Comparison of ENCODE assay signal across 29 mouse cellular contexts in the genomic region with DNA sequence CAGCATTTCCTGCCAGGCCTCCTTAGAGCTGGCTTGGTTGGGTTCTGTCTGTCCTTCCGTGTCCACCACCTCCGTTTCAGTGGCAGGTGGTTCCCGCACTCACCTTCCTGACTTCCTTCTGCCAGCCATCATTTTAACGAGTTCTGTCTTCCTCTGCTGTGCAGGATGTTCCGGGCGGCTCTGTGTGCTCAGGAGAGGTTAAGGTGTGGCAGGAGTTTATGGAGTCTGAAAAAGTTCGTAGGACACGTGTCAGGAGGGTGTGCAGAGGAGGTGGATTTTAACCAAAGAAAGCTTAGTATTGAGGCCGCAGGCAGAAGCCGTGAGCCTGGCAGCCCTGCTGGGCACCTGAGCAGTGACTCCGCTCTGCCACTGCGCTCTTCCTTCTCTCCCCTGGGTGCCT. TPM values are rescaled to one million over a fixed set of nuclear protein-coding genes. Genes with fewer than 3 reads are reported as not detected.
DNase-seq lines count a peak whose midpoint lies in the region; ATAC-seq and TF ChIP-seq lines count a peak whose summit lies in the region.
"Had no signal": no experiment of that assay in that cellular context is flagged by ENCODE, and none has a peak within 500 bp of the region (broad histone marks: within the 10 kb centered on the region; RNA-seq: fewer than 3 reads in every experiment).

No protein-coding gene starts in this region.

- no peak overlapping the region for H3K27ac ChIP-seq in hindbrain, embryonic 12.5 days
- H3K27ac ChIP-seq in hindbrain, embryonic 11.5 days (ENCODE audit: low read depth, low read length): no peak overlapping the region
- peak overlapping the region; percentile 61 for H3K27ac ChIP-seq in intestine, postnatal 0 days (ENCODE audit: low read depth, low read length)
- no peak overlapping the region for H3K27ac ChIP-seq in stomach, postnatal 0 days (replicated peaks)
- no peak overlapping the region for H3K27ac ChIP-seq in midbrain, embryonic 10.5 days (replicated peaks)
- H3K27ac ChIP-seq: embryonic facial prominence, embryonic 12.5 days; embryonic facial prominence, embryonic 15.5 days; heart, embryonic 10.5 days; heart, embryonic 13.5 days; hindbrain, embryonic 13.5 days had no signal

- no peak overlapping the region for H3K4me3 ChIP-seq in hindbrain, embryonic 12.5 days
- H3K4me3 ChIP-seq in hindbrain, embryonic 11.5 days (ENCODE audit: low read depth, low read length): no peak overlapping the region
- H3K4me3 ChIP-seq in intestine, postnatal 0 days (ENCODE audit: low read depth, low read length): no peak overlapping the region
- H3K4me3 ChIP-seq in stomach, postnatal 0 days (ENCODE audit: low read depth, low read length): no peak overlapping the region
- no peak overlapping the region for H3K4me3 ChIP-seq in midbrain, embryonic 10.5 days
- H3K4me3 ChIP-seq: embryonic facial prominence, embryonic 12.5 days; embryonic facial prominence, embryonic 15.5 days; heart, embryonic 10.5 days; heart, embryonic 13.5 days; hindbrain, embryonic 13.5 days had no signal

- 89% methylated on average over 12 of the region's 12 CpGs for WGBS in hindbrain, embryonic 12.5 days
- 89% methylated on average over 12 of the region's 12 CpGs for WGBS in hindbrain, embryonic 11.5 days
- 32% methylated on average over 12 of the region's 12 CpGs for WGBS in intestine, postnatal 0 days
- 70% methylated on average over 12 of the region's 12 CpGs for WGBS in stomach, postnatal 0 days
- WGBS in midbrain, embryonic 10.5 days: 92% methylated on average over 12 of the region's 12 CpGs

- no peak for ATAC-seq in hindbrain, embryonic 12.5 days (ENCODE audit: low FRiP score)
- ATAC-seq in hindbrain, embryonic 11.5 days (ENCODE audit: low FRiP score): no peak
- peak; percentile 82 for ATAC-seq in intestine, postnatal 0 days
- peak; percentile 44; the same call in 1 of the 2 replicates for ATAC-seq in stomach, postnatal 0 days (ENCODE audit: low FRiP score, low TSS enrichment)
- ATAC-seq: forebrain, embryonic 14.5 days; forebrain, postnatal 0 days; hindbrain, embryonic 16.5 days had no signal

- H3K4me1 ChIP-seq in hindbrain, embryonic 12.5 days: no peaks in the 10 kb centered on the region
- H3K4me1 ChIP-seq in hindbrain, embryonic 11.5 days (replicated peaks; ENCODE audit: control insufficient read depth, insufficient read depth, low read length): no peaks in the 10 kb centered on the region
- H3K4me1 ChIP-seq in intestine, postnatal 0 days (replicated peaks; ENCODE audit: control insufficient read depth, insufficient read depth, low read length): peaks cover 3% of the 10 kb centered on the region
- H3K4me1 ChIP-seq in stomach, postnatal 0 days (replicated peaks; ENCODE audit: control insufficient read depth, insufficient read depth): no peaks in the 10 kb centered on the region
- H3K4me1 ChIP-seq in midbrain, embryonic 10.5 days: peaks cover 7% of the 10 kb centered on the region

- no peak overlapping the region for H3K4me2 ChIP-seq in hindbrain, embryonic 12.5 days (replicated peaks)
- no peak overlapping the region for H3K4me2 ChIP-seq in hindbrain, embryonic 11.5 days (replicated peaks; ENCODE audit: low read depth, low read length)
- H3K4me2 ChIP-seq in intestine, postnatal 0 days (replicated peaks; ENCODE audit: low read depth): no peak overlapping the region; the same call in 1 of the 2 replicates
- H3K4me2 ChIP-seq in stomach, postnatal 0 days (replicated peaks; ENCODE audit: low read depth): no peak overlapping the region
- H3K4me2 ChIP-seq: embryonic facial prominence, embryonic 12.5 days; embryonic facial prominence, embryonic 15.5 days; heart, embryonic 13.5 days; hindbrain, embryonic 13.5 days had no signal

- TF ChIP-seq CTCF in intestine, postnatal 0 days (IDR thresholded peaks at IDR 0.05; ENCODE audit: low read depth): no peak
- TF ChIP-seq CTCF in stomach, postnatal 0 days (IDR thresholded peaks at IDR 0.05; ENCODE audit: low read depth): no peak

- H3K9ac ChIP-seq in hindbrain, embryonic 12.5 days: 0 out of 2 replicates have a peak overlapping the region, but pooled peaks have one; percentile 11
- H3K9ac ChIP-seq in hindbrain, embryonic 11.5 days (ENCODE audit: low read depth, low read length): no peak overlapping the region
- no peak overlapping the region for H3K9ac ChIP-seq in intestine, postnatal 0 days (ENCODE audit: low read depth, low read length)
- H3K9ac ChIP-seq in stomach, postnatal 0 days (ENCODE audit: low read length): no peak overlapping the region
- H3K9ac ChIP-seq: embryonic facial prominence, embryonic 12.5 days; embryonic facial prominence, embryonic 15.5 days; forebrain, postnatal 0 days; heart, embryonic 13.5 days; hindbrain, embryonic 13.5 days had no signal

- TF ChIP-seq EP300 in stomach, postnatal 0 days (optimal IDR thresholded peaks at IDR 0.05): no peak

- DNase-seq in heart, adult 11 months: peak; percentile 82
- DNase-seq in heart, adult 18-20 months: no peak
- DNase-seq in hindbrain, embryonic 11.5 days (ENCODE audit: low spot score): no peak
- no peak for DNase-seq in stomach, postnatal 0 days (ENCODE audit: low spot score)
- DNase-seq in midbrain, embryonic 10.5 days (ENCODE audit: low spot score): no peak
- no peak for DNase-seq in lung, postnatal 14 days
- DNase-seq: adrenal gland, adult 2 months; adrenal gland, postnatal 14 days; B cell, adult 2 months; cerebellum, adult 11 months; cerebellum, adult 2 months; cerebellum, adult 9-11 months; cerebellum, postnatal 25 days; forebrain, postnatal 0 days; gastrocnemius, postnatal 10 days; gastrocnemius, postnatal 36 days; heart, postnatal 10 days; heart, postnatal 4 days; kidney, adult 11 months had no signal

- H3K36me3 ChIP-seq in hindbrain, embryonic 12.5 days: peaks cover 44% of the 10 kb centered on the region
- no peaks in the 10 kb centered on the region for H3K36me3 ChIP-seq in hindbrain, embryonic 11.5 days (ENCODE audit: control insufficient read depth, insufficient read depth, low read length)
- peaks cover 43% of the 10 kb centered on the region for H3K36me3 ChIP-seq in intestine, postnatal 0 days (ENCODE audit: control insufficient read depth, insufficient read depth)
- H3K36me3 ChIP-seq in stomach, postnatal 0 days (ENCODE audit: control insufficient read depth, insufficient read depth, low read length): peaks cover 18% of the 10 kb centered on the region
- H3K36me3 ChIP-seq in midbrain, embryonic 10.5 days: peaks cover 70% of the 10 kb centered on the region

- no peaks in the 10 kb centered on the region for H3K9me3 ChIP-seq in hindbrain, embryonic 12.5 days (replicated peaks)
- H3K9me3 ChIP-seq in hindbrain, embryonic 11.5 days (ENCODE audit: control insufficient read depth, low read length): no peaks in the 10 kb centered on the region
- H3K9me3 ChIP-seq in intestine, postnatal 0 days (ENCODE audit: control insufficient read depth): no peaks in the 10 kb centered on the region
- H3K9me3 ChIP-seq in stomach, postnatal 0 days (ENCODE audit: control insufficient read depth, low read length): no peaks in the 10 kb centered on the region
- H3K9me3 ChIP-seq in midbrain, embryonic 10.5 days (replicated peaks): no peaks in the 10 kb centered on the region
- H3K9me3 ChIP-seq: embryonic facial prominence, embryonic 12.5 days; embryonic facial prominence, embryonic 15.5 days; heart, embryonic 10.5 days; heart, embryonic 13.5 days; hindbrain, embryonic 13.5 days had no signal

- H3K27me3 ChIP-seq in hindbrain, embryonic 12.5 days: peaks cover 5% of the 10 kb centered on the region; the same call in 1 of the 2 replicates
- H3K27me3 ChIP-seq in hindbrain, embryonic 11.5 days (ENCODE audit: control insufficient read depth, insufficient read depth, low read length): 0 out of 2 replicates have a peak, but pooled peaks cover 4% of the 10 kb centered on the region
- no peaks in the 10 kb centered on the region for H3K27me3 ChIP-seq in intestine, postnatal 0 days (replicated peaks; ENCODE audit: control insufficient read depth, insufficient read depth, low read length)
- H3K27me3 ChIP-seq in stomach, postnatal 0 days (ENCODE audit: control insufficient read depth, insufficient read depth, low read length): no peaks in the 10 kb centered on the region
- H3K27me3 ChIP-seq in midbrain, embryonic 10.5 days (ENCODE audit: low read depth, poor library complexity, severe bottlenecking): peaks cover 2% of the 10 kb centered on the region; the same call in 1 of the 2 replicates
- H3K27me3 ChIP-seq: CH12.LX; embryonic facial prominence, embryonic 12.5 days; embryonic facial prominence, embryonic 15.5 days; heart, embryonic 13.5 days had no signal

RNA-seq across cellular contexts. Expression of a gene that starts 6.5 kb away (rescaled TPM):
- total RNA-seq in heart, adult 18-20 months (2021): 10 to 100 TPM; 14.9 to 19.2 TPM
- 74.3 and 76.5 TPM in 2 replicates for polyA plus RNA-seq in hindbrain, embryonic 12.5 days (2016; fragmentation: Nextera tagmentation; extraction: Ambion mirVana)
- polyA plus RNA-seq in hindbrain, embryonic 11.5 days (2014; fragmentation: Nextera tagmentation; extraction: Ambion mirVana): 79.7 and 88.4 TPM in 2 replicates
- 67.4 and 81.3 TPM in 2 replicates for polyA plus RNA-seq in intestine, postnatal 0 days (2015; fragmentation: Nextera tagmentation; extraction: Ambion mirVana)
- polyA plus RNA-seq in stomach, postnatal 0 days (2015; fragmentation: Nextera tagmentation; extraction: Ambion mirVana): 65.1 and 67.7 TPM in 2 replicates
- 77.1 and 80.6 TPM in 2 replicates for polyA plus RNA-seq in midbrain, embryonic 10.5 days (2016; fragmentation: Nextera tagmentation; extraction: Ambion mirVana)

RNA-seq across cellular contexts. Expression of a gene that starts 40.4 kb away (rescaled TPM):
- total RNA-seq in heart, adult 18-20 months (2021): 1 to 10 TPM; 1.8 to 3.0 TPM
- polyA plus RNA-seq in hindbrain, embryonic 12.5 days (2016; fragmentation: Nextera tagmentation; extraction: Ambion mirVana): 0.95 and 1.7 TPM in 2 replicates
- 0.84 and 1.0 TPM in 2 replicates for polyA plus RNA-seq in hindbrain, embryonic 11.5 days (2014; fragmentation: Nextera tagmentation; extraction: Ambion mirVana)
- 14.1 and 15.7 TPM in 2 replicates for polyA plus RNA-seq in intestine, postnatal 0 days (2015; fragmentation: Nextera tagmentation; extraction: Ambion mirVana)
- 4.0 and 4.5 TPM in 2 replicates for polyA plus RNA-seq in stomach, postnatal 0 days (2015; fragmentation: Nextera tagmentation; extraction: Ambion mirVana)
- 0.62 and 0.63 TPM in 2 replicates for polyA plus RNA-seq in midbrain, embryonic 10.5 days (2016; fragmentation: Nextera tagmentation; extraction: Ambion mirVana)

RNA-seq across cellular contexts. Expression of a gene that starts 44.8 kb away (rescaled TPM):
- 10 to 100 TPM; 55.2 to 56.6 TPM for total RNA-seq in heart, adult 18-20 months (2021)
- polyA plus RNA-seq in hindbrain, embryonic 12.5 days (2016; fragmentation: Nextera tagmentation; extraction: Ambion mirVana): 207 and 211 TPM in 2 replicates
- polyA plus RNA-seq in hindbrain, embryonic 11.5 days (2014; fragmentation: Nextera tagmentation; extraction: Ambion mirVana): 271 and 285 TPM in 2 replicates
- 98.5 and 105 TPM in 2 replicates for polyA plus RNA-seq in intestine, postnatal 0 days (2015; fragmentation: Nextera tagmentation; extraction: Ambion mirVana)
- polyA plus RNA-seq in stomach, postnatal 0 days (2015; fragmentation: Nextera tagmentation; extraction: Ambion mirVana): 88.7 and 97.1 TPM in 2 replicates
- 345 and 414 TPM in 2 replicates for polyA plus RNA-seq in midbrain, embryonic 10.5 days (2016; fragmentation: Nextera tagmentation; extraction: Ambion mirVana)

Comparison
In these comparisons a context has a peak if more than half of its experiments do, and no peak if none do; other contexts are left out.
1. ATAC-seq: peak in intestine, postnatal 0 days (single experiment) and stomach, postnatal 0 days (single experiment); none in hindbrain, embryonic 12.5 days (single experiment) and hindbrain, embryonic 11.5 days (single experiment).